Mouse (Mus musculus) forebrain, embryonic 11.5 days (tissue): ENCODE measurements around the gene 1700086D15Rik. TPM values are rescaled to one million over a fixed set of nuclear protein-coding genes. Genes with fewer than 3 reads are reported as not detected.

ENCODE experiments used
- ATAC-seq: fragments of 200-750 bp; cut with Nextera tagmentation; replicated peaks from 2 replicates; pipeline ENCODE4 v1.8.0; 2017; ENCODE audit warnings: moderate TSS enrichment; ENCODE audit not compliant: low FRiP score
- DNase-seq: peaks from one replicate; pipeline ENCODE4 v3.0.0-alpha.2; 2017; ENCODE audit warnings: low spot score
- H3K27ac ChIP-seq: fragments of 300-500 bp; sonication (generic); 2 replicates; pipeline ENCODE4 v1.5.1; 2014; ENCODE audit warnings: low read depth, low read length
- H3K27me3 ChIP-seq: fragments of 300-500 bp; sonication (generic); 2 replicates; pipeline ENCODE4 v1.6.1; 2014; ENCODE audit warnings: mild to moderate bottlenecking, low read length, mixed read lengths; ENCODE audit not compliant: control insufficient read depth, insufficient read depth
- H3K36me3 ChIP-seq: fragments of 300-500 bp; sonication (generic); 2 replicates; pipeline ENCODE4 v1.6.1; 2014; ENCODE audit warnings: mild to moderate bottlenecking, low read length, moderate library complexity, mixed read lengths; ENCODE audit not compliant: control insufficient read depth, insufficient read depth
- H3K4me1 ChIP-seq: fragments of 300-500 bp; sonication (generic); replicated peaks from 2 replicates; pipeline ENCODE4 v1.6.1; 2014; ENCODE audit warnings: low read length, mixed read lengths; ENCODE audit not compliant: control insufficient read depth, insufficient read depth
- H3K4me2 ChIP-seq: fragments of 300-500 bp; sonication (generic); 2 replicates; pipeline ENCODE4 v1.6.1; 2014; ENCODE audit warnings: low read depth, mild to moderate bottlenecking, low read length, moderate library complexity, mixed read lengths; ENCODE audit not compliant: severe bottlenecking
- H3K4me3 ChIP-seq: fragments of 300-500 bp; sonication (generic); 2 replicates; pipeline ENCODE4 v1.5.1; 2014; ENCODE audit warnings: low read depth, low read length
- H3K9ac ChIP-seq: fragments of 300-500 bp; sonication (generic); 2 replicates; pipeline ENCODE4 v1.6.1; 2014; ENCODE audit warnings: low read length
- H3K9me3 ChIP-seq: fragments of 300-500 bp; sonication (generic); 2 replicates; pipeline ENCODE4 v1.6.1; 2016; ENCODE audit warnings: low read length, mixed read lengths; ENCODE audit not compliant: control insufficient read depth
- WGBS: fragments of 180-500 bp; shearing (Covaris S2); extraction: QIAGEN DNeasy Blood & Tissue Kit; methylation state at CpG from one replicate; pipeline ENCODE4 v1.1.7; 2014; 5-methylcytosine and 5-hydroxymethylcytosine counted together
- polyA plus RNA-seq: library from polyadenylated mRNA; unstranded; fragments of >200 nt; fragmentation: Nextera tagmentation; extraction: Ambion mirVana; gene quantifications from 2 replicates; pipeline ENCODE4 v1.2.1, GENCODE M21; 2014

The 1700086D15Rik gene
- polyA plus RNA-seq, 1 experiment from 2014 or later, result not detected

DNA sequence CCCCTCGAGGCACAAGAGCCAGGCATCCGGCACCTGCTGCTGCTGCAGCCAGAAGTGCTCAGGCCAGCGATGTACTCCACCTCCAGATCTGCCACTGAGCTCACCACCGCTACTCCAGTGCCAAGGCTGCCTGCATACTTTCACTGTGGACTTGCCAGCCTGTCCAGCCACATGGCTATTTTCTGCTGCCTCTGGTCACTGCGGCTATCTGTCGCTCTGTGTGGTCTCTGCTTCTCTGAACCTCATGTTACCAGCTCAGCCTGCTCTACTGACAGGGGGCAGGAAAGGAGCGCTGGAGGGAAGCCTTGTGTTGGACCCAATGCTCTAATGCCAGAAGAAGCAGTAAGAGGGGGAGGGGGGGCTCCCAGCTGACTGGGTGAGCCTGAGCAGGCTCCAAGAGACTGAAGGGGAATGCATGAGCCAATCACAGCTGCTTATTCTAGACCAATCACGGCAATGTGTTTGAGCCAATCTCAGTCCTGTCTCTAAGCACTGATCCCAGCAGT lies 34.7 kb downstream of the 1700086D15Rik start:
- Histone ChIP-seq H3K9me3 (no peaks in the 10 kb centered on the region), H3K4me2 (no peak overlapping the region), H3K36me3 (no peaks in the 10 kb centered on the region), H3K9ac (no peak overlapping the region), H3K4me1 (peaks cover 4% of the 10 kb centered on the region; the same call in 1 of the 2 replicates), H3K4me3 (no peak overlapping the region), H3K27ac (no peak overlapping the region), H3K27me3 (no peaks in the 10 kb centered on the region)
- WGBS, result 64% methylated on average over 8 of the region's 8 CpGs
- ATAC-seq (peak; percentile 84), DNase-seq (no peak)

DNA sequence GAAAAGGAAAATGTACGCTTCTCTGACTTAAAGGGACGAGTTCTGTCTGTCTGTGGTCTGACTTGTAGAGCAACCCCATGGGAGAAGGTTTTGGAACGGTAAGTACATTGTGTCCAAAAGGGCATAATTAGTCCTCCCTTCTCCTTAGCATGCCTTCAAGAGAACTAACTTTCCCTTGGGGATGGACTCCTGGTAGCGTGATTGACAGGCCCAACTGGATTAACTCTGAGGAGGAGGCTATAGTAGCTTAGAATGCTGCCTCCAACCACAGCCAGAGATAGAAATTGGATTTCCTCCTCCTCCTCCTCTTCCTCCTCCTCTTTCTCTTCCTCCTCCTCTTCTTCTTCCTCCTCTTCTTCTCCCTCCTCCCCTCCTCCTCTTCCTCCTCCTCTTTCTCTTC lies 39.4 kb downstream of the 1700086D15Rik start:
- Histone ChIP-seq H3K9ac (no peak overlapping the region), H3K27ac (no peak overlapping the region), H3K4me1 (peaks cover 4% of the 10 kb centered on the region; the same call in 1 of the 2 replicates), H3K4me3 (no peak overlapping the region), H3K27me3 (no peaks in the 10 kb centered on the region), H3K36me3 (no peaks in the 10 kb centered on the region), H3K4me2 (no peak overlapping the region), H3K9me3 (no peaks in the 10 kb centered on the region)
- 84% methylated on average over 4 of the region's 4 CpGs for WGBS
- DNase-seq (no peak), ATAC-seq (no peak)

GRCm38 (mm10) chr11:65115811-65116210 lies 43.9 kb downstream of the 1700086D15Rik start:
- DNase-seq, result no peak
- Histone ChIP-seq H3K9ac (no peak overlapping the region), H3K4me3 (no peak overlapping the region), H3K9me3 (no peaks in the 10 kb centered on the region), H3K27ac (no peak overlapping the region), H3K36me3 (no peaks in the 10 kb centered on the region), H3K27me3 (no peaks in the 10 kb centered on the region), H3K4me1 (no peaks in the 10 kb centered on the region), H3K4me2 (no peak overlapping the region)
- ATAC-seq, result no peak
- WGBS, result 88% methylated on average over 6 of the region's 6 CpGs

DNA sequence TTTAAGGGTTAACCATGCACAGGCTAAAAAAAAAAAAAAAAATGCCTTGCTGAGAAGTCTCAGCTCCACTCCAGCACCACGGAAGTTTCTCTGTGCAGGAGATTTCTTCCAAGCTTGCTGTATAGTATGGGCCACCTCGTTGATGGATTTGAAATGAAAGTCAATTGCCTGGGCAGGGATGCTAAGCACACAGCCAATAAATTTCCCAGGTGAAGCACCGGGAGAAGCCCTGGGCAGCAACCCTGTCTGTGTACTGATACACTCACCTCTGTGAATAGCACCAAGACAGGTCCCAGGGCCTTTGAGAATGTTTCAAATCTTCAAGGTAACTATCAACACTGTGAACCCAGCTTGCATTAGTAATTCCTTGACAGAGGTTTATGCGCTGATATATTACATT lies 47.6 kb downstream of the 1700086D15Rik start:
- Histone ChIP-seq H3K4me2 (no peak overlapping the region), H3K27me3 (no peaks in the 10 kb centered on the region), H3K9ac (no peak overlapping the region), H3K9me3 (no peaks in the 10 kb centered on the region), H3K4me1 (no peaks in the 10 kb centered on the region), H3K27ac (no peak overlapping the region), H3K36me3 (no peaks in the 10 kb centered on the region), H3K4me3 (no peak overlapping the region)
- 73% methylated on average over 4 of the region's 4 CpGs for WGBS
- DNase-seq, result no peak
- ATAC-seq, result no peak

DNA sequence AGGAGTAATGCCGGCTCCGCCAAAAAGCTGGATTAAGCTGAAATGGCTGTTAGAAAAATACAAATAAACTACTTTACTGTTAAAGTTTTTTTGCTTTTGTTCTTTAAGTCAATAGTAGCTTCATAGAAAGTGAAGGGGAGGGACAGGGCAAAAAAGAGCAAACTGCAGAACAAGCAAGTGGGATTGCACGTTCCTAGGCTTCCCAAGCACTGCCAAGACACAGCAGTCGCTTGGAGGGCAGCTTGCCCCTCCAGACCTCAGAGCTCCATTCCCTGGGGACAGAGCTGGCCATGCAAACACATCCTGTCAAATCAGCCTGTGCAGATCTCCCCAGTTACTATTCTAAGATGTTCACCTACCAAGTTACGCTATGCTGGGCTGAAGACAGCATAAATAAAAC lies 48.0 kb downstream of the 1700086D15Rik start:
- no peaks in the 10 kb centered on the region for H3K36me3 ChIP-seq
- no peak overlapping the region for H3K27ac ChIP-seq
- no peaks in the 10 kb centered on the region for H3K4me1 ChIP-seq
- 68% methylated on average over 5 of the region's 5 CpGs for WGBS
- no peak for DNase-seq
- no peaks in the 10 kb centered on the region for H3K27me3 ChIP-seq
- H3K9me3 ChIP-seq, result no peaks in the 10 kb centered on the region
- no peak overlapping the region for H3K4me3 ChIP-seq
- no peak for ATAC-seq
- H3K9ac ChIP-seq, result no peak overlapping the region
- H3K4me2 ChIP-seq, result no peak overlapping the region

- no peak overlapping the region for H3K4me3 ChIP-seq
- no peak overlapping the region for H3K27ac ChIP-seq
- WGBS, result 53% methylated on average over 10 of the region's 10 CpGs
- no peak overlapping the region for H3K9ac ChIP-seq
- H3K36me3 ChIP-seq, result no peaks in the 10 kb centered on the region
- no peaks in the 10 kb centered on the region for H3K9me3 ChIP-seq
- DNase-seq (no peak), ATAC-seq (no peak)
- H3K4me2 ChIP-seq, result no peak overlapping the region
- no peaks in the 10 kb centered on the region for H3K27me3 ChIP-seq
- no peaks in the 10 kb centered on the region for H3K4me1 ChIP-seq
Observed at GRCm38 (mm10) chr11:65110058-65110457, 49.6 kb downstream of the 1700086D15Rik start.

DNA sequence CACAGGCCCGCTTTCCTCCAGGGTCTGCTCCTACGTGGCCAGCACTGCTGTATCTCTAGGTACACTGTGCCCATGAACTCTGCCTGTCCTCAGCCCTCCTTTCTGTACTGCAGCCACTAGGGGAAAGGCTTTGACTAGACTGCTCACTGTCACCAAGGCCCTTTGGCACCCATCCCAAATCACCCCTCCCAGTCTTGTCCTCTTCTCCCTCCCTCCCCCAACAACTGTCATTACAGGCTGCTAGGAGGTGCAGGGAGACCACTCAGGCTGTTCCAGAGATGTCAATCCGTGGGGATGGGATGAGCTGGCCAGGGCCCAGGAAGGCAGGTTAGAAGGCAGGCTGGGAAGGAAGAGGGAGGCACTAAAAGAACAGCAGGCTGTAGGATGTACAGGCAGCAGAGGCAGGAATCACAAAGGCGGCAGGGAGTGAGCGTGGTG lies 51.9 kb downstream of the 1700086D15Rik start:
- no peak overlapping the region for H3K4me3 ChIP-seq
- no peaks in the 10 kb centered on the region for H3K4me1 ChIP-seq
- H3K27me3 ChIP-seq, result no peaks in the 10 kb centered on the region
- H3K27ac ChIP-seq, result no peak overlapping the region
- H3K9ac ChIP-seq, result no peak overlapping the region
- 75% methylated on average over 5 of the region's 5 CpGs for WGBS
- ATAC-seq (no peak), DNase-seq (no peak)
- H3K4me2 ChIP-seq, result no peak overlapping the region
- H3K36me3 ChIP-seq, result no peaks in the 10 kb centered on the region
- H3K9me3 ChIP-seq, result no peaks in the 10 kb centered on the region

DNA sequence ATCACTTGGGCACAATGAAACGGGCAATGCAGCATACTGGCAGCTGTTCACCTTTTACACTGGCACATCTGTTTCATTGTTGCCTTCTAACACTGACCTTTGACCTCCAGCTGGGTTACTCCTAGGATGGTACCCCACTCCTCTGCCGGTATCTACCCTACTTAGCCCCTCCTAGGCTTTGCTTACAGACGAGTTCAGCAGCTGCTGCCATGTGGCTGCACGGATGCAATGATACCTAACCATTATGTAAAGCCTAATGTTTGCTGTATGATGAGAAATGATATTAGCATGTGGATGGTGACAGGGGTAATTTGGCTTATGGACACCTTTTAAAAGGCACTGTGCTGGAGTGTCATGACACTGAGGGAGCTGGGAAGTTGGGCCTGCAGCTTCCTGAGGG lies 52.5 kb downstream of the 1700086D15Rik start:
- no peak for ATAC-seq
- H3K36me3 ChIP-seq, result no peaks in the 10 kb centered on the region
- H3K4me1 ChIP-seq, result no peaks in the 10 kb centered on the region
- H3K27ac ChIP-seq, result no peak overlapping the region
- no peak overlapping the region for H3K9ac ChIP-seq
- DNase-seq, result no peak
- H3K4me3 ChIP-seq, result no peak overlapping the region
- 81% methylated on average over 4 of the region's 4 CpGs for WGBS
- H3K9me3 ChIP-seq, result no peaks in the 10 kb centered on the region
- H3K27me3 ChIP-seq, result no peaks in the 10 kb centered on the region
- no peak overlapping the region for H3K4me2 ChIP-seq

GRCm38 (mm10) chr11:65104076-65104475 lies 55.6 kb downstream of the 1700086D15Rik start:
- Histone ChIP-seq H3K4me3 (no peak overlapping the region), H3K9ac (no peak overlapping the region), H3K9me3 (no peaks in the 10 kb centered on the region), H3K27me3 (no peaks in the 10 kb centered on the region), H3K4me2 (no peak overlapping the region), H3K36me3 (no peaks in the 10 kb centered on the region), H3K4me1 (no peaks in the 10 kb centered on the region), H3K27ac (no peak overlapping the region)
- ATAC-seq (no peak), DNase-seq (no peak)
- WGBS, result 89% methylated on average over 3 of the region's 3 CpGs
